Mouse (Mus musculus): ENCODE results near the gene Fam50a.

- TF ChIP-seq CTCF (IDR thresholded peaks at IDR 0.05; ENCODE audit: control insufficient read depth, insufficient read depth, insufficient read length), result no peak
- no peak for TF ChIP-seq MYOD1 (IDR thresholded peaks at IDR 0.05; ENCODE audit: control insufficient read depth, insufficient read length, low read depth)
These were observed 14.5 kb upstream of the Fam50a start for GRCm38 (mm10) chrX:74298348-74298747.
